Mouse (Mus musculus) hindbrain, embryonic 11.5 days (tissue): Measurements from ENCODE around the gene Hic2. TPM values are rescaled to one million over a fixed set of nuclear protein-coding genes. Genes with fewer than 3 reads are reported as not detected.
"Not testable (repeated sequence)": the region's sequence is repeated elsewhere in the genome, so short reads cannot be mapped to it uniquely, and the experiment has no call there.

Experiments
- ATAC-seq: fragments of 200-750 bp; cut with Nextera tagmentation; 2 replicates; pipeline ENCODE4 v1.8.0; 2017; ENCODE audit warnings: mild to moderate bottlenecking, moderate TSS enrichment, moderate library complexity; ENCODE audit not compliant: low FRiP score
- DNase-seq: peaks from one replicate; pipeline ENCODE4 v3.0.0-alpha.2; 2015; ENCODE audit warnings: low spot score
- H3K27ac ChIP-seq: fragments of 300-500 bp; sonication (generic); 2 replicates; pipeline ENCODE4 v1.5.1; 2014; ENCODE audit warnings: mild to moderate bottlenecking, low read depth, low read length
- H3K27me3 ChIP-seq: fragments of 300-500 bp; sonication (generic); 2 replicates; pipeline ENCODE4 v1.6.1; 2014; ENCODE audit warnings: mild to moderate bottlenecking, low read length, moderate library complexity, mixed read lengths; ENCODE audit not compliant: control insufficient read depth, insufficient read depth
- H3K36me3 ChIP-seq: fragments of 300-500 bp; sonication (generic); 2 replicates; pipeline ENCODE4 v1.6.1; 2014; ENCODE audit warnings: mild to moderate bottlenecking, low read length, moderate library complexity, mixed read lengths; ENCODE audit not compliant: control insufficient read depth, insufficient read depth
- H3K4me1 ChIP-seq: fragments of 300-500 bp; sonication (generic); replicated peaks from 2 replicates; pipeline ENCODE4 v1.6.1; 2014; ENCODE audit warnings: low read length, mixed read lengths; ENCODE audit not compliant: control insufficient read depth, insufficient read depth
- H3K4me2 ChIP-seq: fragments of 300-500 bp; sonication (generic); replicated peaks from 2 replicates; pipeline ENCODE4 v1.6.1; 2014; ENCODE audit warnings: mild to moderate bottlenecking, low read depth, low read length
- H3K4me3 ChIP-seq: fragments of 300-500 bp; sonication (generic); 2 replicates; pipeline ENCODE4 v1.5.1; 2014; ENCODE audit warnings: low read depth, low read length
- H3K9ac ChIP-seq: fragments of 300-500 bp; sonication (generic); 2 replicates; pipeline ENCODE4 v1.6.1; 2014; ENCODE audit warnings: low read depth, low read length
- H3K9me3 ChIP-seq: fragments of 300-500 bp; sonication (generic); 2 replicates; pipeline ENCODE4 v1.6.1; 2016; ENCODE audit warnings: low read length; ENCODE audit not compliant: control insufficient read depth
- WGBS: fragments of 180-500 bp; shearing (Covaris S2); extraction: QIAGEN DNeasy Blood & Tissue Kit; methylation state at CpG from one replicate; pipeline ENCODE4 v1.1.7; 2014; 5-methylcytosine and 5-hydroxymethylcytosine counted together
- polyA plus RNA-seq: library from polyadenylated mRNA; unstranded; fragments of >200 nt; fragmentation: Nextera tagmentation; extraction: Ambion mirVana; gene quantifications from 2 replicates; pipeline ENCODE4 v1.2.1, GENCODE M21; 2014

The Hic2 gene
- polyA plus RNA-seq, 1 experiment from 2014 or later = 7.9 TPM

DNA sequence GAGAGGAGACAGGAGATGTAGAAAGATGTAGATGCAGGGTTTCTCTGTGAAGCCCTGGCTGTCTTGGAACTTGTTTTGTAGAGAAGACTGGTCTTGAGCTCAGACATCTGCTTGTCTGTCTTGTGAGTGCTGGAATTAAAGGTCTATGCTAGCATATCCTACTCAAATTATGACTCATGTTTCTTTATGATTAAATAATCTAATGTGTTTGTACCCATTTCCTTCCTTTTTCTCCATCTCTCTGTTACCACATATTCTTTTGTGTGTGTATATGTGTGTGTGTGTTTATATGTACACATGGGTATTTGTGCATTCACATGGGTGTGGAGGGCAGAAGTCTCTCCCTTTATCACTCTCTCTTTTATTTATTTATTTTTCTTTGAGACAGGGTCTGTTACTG is 6.9 kb upstream of the Hic2 start:
- no peak for DNase-seq

GRCm38 (mm10) chr16:17231523-17231922 is 1.8 kb upstream of the Hic2 start:
- DNase-seq, ATAC-seq, H3K27ac ChIP-seq, H3K4me3 ChIP-seq, H3K27me3 ChIP-seq, H3K36me3 ChIP-seq, H3K9ac ChIP-seq, H3K4me2 ChIP-seq, H3K4me1 ChIP-seq, H3K9me3 ChIP-seq: not testable (repeated sequence)
- WGBS = 94% methylated on average over 2 of the region's 2 CpGs

More for the DNA sequence above, 6.9 kb upstream of the Hic2 start:
- Histone ChIP-seq H3K27ac (no peak overlapping the region), H3K4me2 (no peak overlapping the region), H3K4me1 (no peaks in the 10 kb centered on the region), H3K27me3 (no peaks in the 10 kb centered on the region), H3K36me3 (no peaks in the 10 kb centered on the region), H3K9me3 (no peaks in the 10 kb centered on the region), H3K9ac (no peak overlapping the region), H3K4me3 (no peak overlapping the region)
- no peak for ATAC-seq

GRCm38 (mm10) chr16:17233702-17234498 is 528 bp downstream of the Hic2 start:
- under 1% methylated on average over 58 of the region's 62 CpGs for WGBS
- DNase-seq (peak; percentile 81), ATAC-seq (peak; percentile 80)
- Histone ChIP-seq H3K27ac (peak overlapping the region; percentile 93), H3K4me3 (peak overlapping the region; percentile 84), H3K27me3 (no peaks in the 10 kb centered on the region), H3K9ac (peak overlapping the region; percentile 94), H3K4me2 (peak overlapping the region; percentile 80), H3K36me3 (no peaks in the 10 kb centered on the region), H3K4me1 (peaks cover 2% of the 10 kb centered on the region; the same call in 1 of the 2 replicates), H3K9me3 (no peaks in the 10 kb centered on the region)

DNA sequence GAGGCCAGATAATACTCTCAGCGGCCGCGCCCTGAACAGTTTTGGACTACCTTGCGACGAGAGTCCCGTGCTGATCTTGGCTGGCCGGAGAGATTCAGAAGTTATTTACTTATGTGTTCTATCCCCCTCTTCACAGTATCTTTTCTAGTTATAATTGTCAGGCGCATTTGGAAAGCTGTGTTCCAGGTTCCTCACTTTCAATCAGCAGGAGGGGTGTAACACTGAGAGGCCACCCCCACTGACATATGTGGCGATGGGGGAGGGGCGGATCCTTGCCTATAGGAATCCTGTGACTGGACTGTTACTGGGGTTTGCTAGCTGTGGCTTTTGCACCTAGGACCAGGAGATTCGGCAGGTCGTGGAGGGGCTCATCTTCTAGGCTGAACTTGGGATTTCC is 1.1 kb downstream of the Hic2 start:
- peak overlapping the region; percentile 80 for H3K4me2 ChIP-seq
- peaks cover 2% of the 10 kb centered on the region; the same call in 1 of the 2 replicates for H3K4me1 ChIP-seq
- H3K9me3 ChIP-seq = no peaks in the 10 kb centered on the region
- H3K27ac ChIP-seq = peak overlapping the region; percentile 93
- no peaks in the 10 kb centered on the region for H3K27me3 ChIP-seq
- no peak for ATAC-seq
- peak overlapping the region; percentile 84 for H3K4me3 ChIP-seq
- WGBS = 2% methylated on average over 12 of the region's 12 CpGs
- no peaks in the 10 kb centered on the region for H3K36me3 ChIP-seq
- peak; percentile 72 for DNase-seq
- peak overlapping the region; percentile 94 for H3K9ac ChIP-seq

DNA sequence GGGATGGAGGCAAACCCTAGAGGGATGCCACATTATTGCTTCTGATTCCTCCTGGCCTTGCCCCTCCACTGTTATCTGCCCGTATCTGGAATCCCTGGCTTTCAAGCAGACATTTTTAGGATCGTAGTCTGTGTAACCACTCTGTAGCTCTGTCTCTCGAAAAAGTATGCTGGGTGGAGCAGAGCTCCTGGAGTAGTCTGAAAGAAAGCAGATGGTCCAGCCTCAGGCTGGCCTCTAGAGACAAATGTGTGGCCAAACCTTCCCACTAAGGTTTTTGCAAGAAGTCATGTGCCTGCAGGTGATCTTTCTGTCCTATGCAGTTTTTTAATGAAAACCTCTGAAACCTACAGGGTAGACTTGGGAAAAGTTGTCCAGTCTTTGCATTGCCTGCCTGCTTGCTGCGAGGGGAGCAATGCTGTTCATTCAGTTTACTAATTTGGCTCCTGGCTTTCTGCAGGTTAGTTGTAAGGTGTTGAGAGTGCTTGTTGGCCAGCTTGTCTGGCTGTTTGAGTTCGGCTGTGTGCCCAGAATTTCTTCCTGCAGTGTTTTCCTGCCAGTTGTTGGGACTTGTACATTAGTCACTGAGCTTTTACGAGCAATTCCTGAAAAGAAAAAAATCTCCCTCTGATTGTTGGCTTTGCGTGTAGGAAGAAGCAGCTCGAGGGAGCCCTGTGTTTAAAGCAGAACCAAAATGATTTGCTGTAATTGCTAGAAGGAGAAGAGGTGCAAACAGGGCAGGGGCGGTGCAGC is 1.7 kb downstream of the Hic2 start:
- Histone ChIP-seq H3K27me3 (no peaks in the 10 kb centered on the region), H3K27ac (no peak overlapping the region), H3K9ac (peak overlapping the region; percentile 94), H3K36me3 (no peaks in the 10 kb centered on the region), H3K9me3 (no peaks in the 10 kb centered on the region), H3K4me3 (peak overlapping the region; percentile 84), H3K4me1 (peaks cover 2% of the 10 kb centered on the region; the same call in 1 of the 2 replicates), H3K4me2 (peak overlapping the region; percentile 80)
- WGBS = 67% methylated on average over 9 of the region's 9 CpGs
- ATAC-seq (no peak), DNase-seq (no peak)

DNA sequence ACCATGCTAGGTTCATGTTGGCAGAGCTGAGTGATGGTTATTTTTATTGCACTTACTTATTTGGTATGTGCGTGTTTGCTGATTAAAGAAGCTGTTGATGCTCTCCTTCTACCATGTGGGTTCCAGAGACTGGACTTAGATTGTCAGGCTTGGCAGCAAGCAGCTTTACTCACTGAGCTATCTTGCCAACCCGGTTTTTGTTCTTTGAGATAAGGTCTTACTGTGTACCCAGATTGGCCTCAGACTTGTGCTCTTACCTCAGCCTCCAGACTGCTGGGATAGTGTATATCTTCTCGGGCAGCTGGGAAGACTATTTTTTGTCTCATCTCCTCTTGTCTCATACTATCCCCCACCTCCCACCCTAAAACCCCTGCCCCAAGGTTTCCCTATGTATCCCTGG is 4.3 kb downstream of the Hic2 start:
- no peak overlapping the region for H3K4me3 ChIP-seq
- no peaks in the 10 kb centered on the region for H3K36me3 ChIP-seq
- no peak overlapping the region for H3K27ac ChIP-seq
- WGBS = 90% methylated on average over 3 of the region's 3 CpGs
- H3K9me3 ChIP-seq = no peaks in the 10 kb centered on the region
- peaks cover 2% of the 10 kb centered on the region; the same call in 1 of the 2 replicates for H3K4me1 ChIP-seq
- no peak overlapping the region for H3K9ac ChIP-seq
- DNase-seq = no peak
- H3K4me2 ChIP-seq = no peak overlapping the region
- no peak for ATAC-seq
- H3K27me3 ChIP-seq = no peaks in the 10 kb centered on the region

DNA sequence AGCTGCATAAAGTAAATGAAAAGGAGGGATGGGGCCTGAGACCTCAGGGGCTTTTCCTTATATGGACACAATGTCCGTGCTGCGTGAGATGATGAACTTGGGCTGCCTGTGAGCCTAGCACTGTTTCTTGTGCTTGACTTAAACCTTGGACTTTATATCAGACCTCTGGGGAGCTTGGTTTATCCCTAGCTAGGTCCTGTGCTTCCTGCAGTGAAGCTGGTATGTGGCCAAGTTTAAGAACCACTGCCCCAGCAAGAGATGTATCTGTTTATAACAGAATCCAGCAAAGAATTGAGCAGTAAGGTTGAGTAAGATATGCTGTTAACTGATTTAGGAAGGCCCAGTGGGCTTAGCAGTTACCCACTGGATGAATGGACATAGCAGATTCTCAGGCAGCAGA is 6.0 kb downstream of the Hic2 start:
- 88% methylated on average over 2 of the region's 2 CpGs for WGBS
- ATAC-seq (no peak), DNase-seq (no peak)
- peaks cover 2% of the 10 kb centered on the region; the same call in 1 of the 2 replicates for H3K4me1 ChIP-seq
- no peak overlapping the region for H3K4me3 ChIP-seq
- H3K4me2 ChIP-seq = no peak overlapping the region
- H3K36me3 ChIP-seq = no peaks in the 10 kb centered on the region
- no peaks in the 10 kb centered on the region for H3K9me3 ChIP-seq
- no peaks in the 10 kb centered on the region for H3K27me3 ChIP-seq
- H3K27ac ChIP-seq = no peak overlapping the region
- no peak overlapping the region for H3K9ac ChIP-seq

DNA sequence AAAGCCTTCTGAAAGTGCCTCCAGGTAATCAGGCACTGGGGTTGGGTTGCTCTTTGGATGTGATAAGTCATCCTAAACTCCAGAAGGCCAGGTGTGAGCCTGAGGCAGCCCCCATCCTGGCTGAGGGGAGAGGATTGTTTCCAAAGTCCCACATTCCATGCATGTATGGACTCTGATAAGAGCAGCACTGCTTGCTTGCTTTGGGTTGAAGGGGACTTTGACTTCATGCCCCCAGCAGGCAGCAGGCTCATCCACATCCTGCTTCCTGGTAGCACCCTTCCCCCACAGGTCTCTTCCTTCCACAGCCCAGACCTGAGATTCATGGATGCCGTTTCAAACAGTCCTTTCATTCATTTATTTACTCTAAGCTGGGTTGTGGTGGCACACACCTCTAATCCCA is 10.4 kb downstream of the Hic2 start:
- Histone ChIP-seq H3K9me3 (no peaks in the 10 kb centered on the region), H3K27ac (no peak overlapping the region), H3K27me3 (no peaks in the 10 kb centered on the region), H3K36me3 (no peaks in the 10 kb centered on the region), H3K4me3 (no peak overlapping the region), H3K4me2 (no peak overlapping the region), H3K4me1 (no peaks in the 10 kb centered on the region), H3K9ac (no peak overlapping the region)
- DNase-seq = no peak
- ATAC-seq = no peak
- 60% methylated on average over 1 of the region's 1 CpGs for WGBS
